Mouse (Mus musculus): ENCODE measurements around the gene Acer3.

GRCm38 (mm10) chr7:98292901-98293300 lies 28.1 kb downstream of the Acer3 start:
- TF ChIP-seq POLR2A (IDR thresholded peaks at IDR 0.05; ENCODE audit: insufficient read depth, low read depth, low read length), result no peak
- TF ChIP-seq CTCF (IDR thresholded peaks at IDR 0.05; ENCODE audit: insufficient read depth, low read depth, low read length), result no peak

Measured in olfactory bulb, adult 2 months (tissue).